Mouse (Mus musculus) embryonic facial prominence, embryonic 15.5 days (tissue): Measurements from ENCODE around the gene Spata5. TPM values are rescaled to one million over a fixed set of nuclear protein-coding genes. Genes with fewer than 3 reads are reported as not detected.

Experiments used
- polyA plus RNA-seq: library from polyadenylated mRNA; unstranded; fragments of >200 nt; fragmentation: Nextera tagmentation; extraction: Ambion mirVana; gene quantifications from 2 replicates; pipeline ENCODE4 v1.2.1, GENCODE M21; 2015

Spata5 gene
- polyA plus RNA-seq, 1 experiment from 2014 or later = 34.7 TPM

Other genes starting within 250 kb of the Spata5 start
- gene Il21, start 187.3 kb upstream of the Spata5 start, polyA plus RNA-seq = not detected in 2 replicates
- 7.0 and 8.3 TPM in 2 replicates for gene Bbs12, start 107.3 kb upstream of the Spata5 start, polyA plus RNA-seq
- 5.2 and 6.8 TPM in 2 replicates for gene Cetn4, start 107.2 kb upstream of the Spata5 start, polyA plus RNA-seq
- 4.8 and 5.4 TPM in 2 replicates for gene Fgf2, start 71.5 kb upstream of the Spata5 start, polyA plus RNA-seq
- 4.9 and 6.2 TPM in 2 replicates for gene Nudt6, start 315 bp downstream of the Spata5 start, polyA plus RNA-seq
- 17.0 and 18.7 TPM in 2 replicates for gene Spry1, start 220.1 kb downstream of the Spata5 start, polyA plus RNA-seq